Mouse (Mus musculus) left cerebral cortex, adult 9 months (tissue): ENCODE results near the gene Zbtb7b.

Experiments
- DNase-seq, 2 experiments: peaks; one replicate each; pipeline ENCODE4 v3.0.0; 2022; ENCODE audit warnings: low spot score in 2 of 2

The Zbtb7b gene

GRCm38 (mm10) chr3:89388901-89389740 is 5.5 kb downstream of the Zbtb7b start:
- peak in 1 of 2 experiments; percentile 32 for DNase-seq

GRCm38 (mm10) chr3:89388134-89388881 is 6.3 kb downstream of the Zbtb7b start:
- DNase-seq, result peak in 1 of 2 experiments; percentile 43

DNA sequence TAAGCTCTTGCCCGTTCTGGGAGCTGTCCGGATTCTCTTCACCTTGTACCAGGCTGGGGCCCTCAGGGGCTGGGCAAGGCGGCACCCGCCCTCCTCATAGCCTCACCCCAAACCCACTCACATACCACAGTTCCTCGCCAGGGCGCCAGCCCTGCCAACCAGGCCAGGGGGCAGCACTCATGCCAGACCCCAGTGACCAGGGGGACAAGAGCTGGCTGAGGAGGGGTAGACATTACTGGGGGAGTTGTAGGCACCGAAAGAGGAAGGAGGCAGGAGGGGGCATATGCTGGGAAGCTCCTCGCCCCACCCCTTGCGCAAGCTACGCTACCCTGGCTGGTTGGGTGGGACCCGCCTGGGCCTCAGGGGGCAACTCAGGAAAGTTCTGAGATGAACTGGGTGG is 6.9 kb downstream of the Zbtb7b start:
- no peak for DNase-seq

DNA sequence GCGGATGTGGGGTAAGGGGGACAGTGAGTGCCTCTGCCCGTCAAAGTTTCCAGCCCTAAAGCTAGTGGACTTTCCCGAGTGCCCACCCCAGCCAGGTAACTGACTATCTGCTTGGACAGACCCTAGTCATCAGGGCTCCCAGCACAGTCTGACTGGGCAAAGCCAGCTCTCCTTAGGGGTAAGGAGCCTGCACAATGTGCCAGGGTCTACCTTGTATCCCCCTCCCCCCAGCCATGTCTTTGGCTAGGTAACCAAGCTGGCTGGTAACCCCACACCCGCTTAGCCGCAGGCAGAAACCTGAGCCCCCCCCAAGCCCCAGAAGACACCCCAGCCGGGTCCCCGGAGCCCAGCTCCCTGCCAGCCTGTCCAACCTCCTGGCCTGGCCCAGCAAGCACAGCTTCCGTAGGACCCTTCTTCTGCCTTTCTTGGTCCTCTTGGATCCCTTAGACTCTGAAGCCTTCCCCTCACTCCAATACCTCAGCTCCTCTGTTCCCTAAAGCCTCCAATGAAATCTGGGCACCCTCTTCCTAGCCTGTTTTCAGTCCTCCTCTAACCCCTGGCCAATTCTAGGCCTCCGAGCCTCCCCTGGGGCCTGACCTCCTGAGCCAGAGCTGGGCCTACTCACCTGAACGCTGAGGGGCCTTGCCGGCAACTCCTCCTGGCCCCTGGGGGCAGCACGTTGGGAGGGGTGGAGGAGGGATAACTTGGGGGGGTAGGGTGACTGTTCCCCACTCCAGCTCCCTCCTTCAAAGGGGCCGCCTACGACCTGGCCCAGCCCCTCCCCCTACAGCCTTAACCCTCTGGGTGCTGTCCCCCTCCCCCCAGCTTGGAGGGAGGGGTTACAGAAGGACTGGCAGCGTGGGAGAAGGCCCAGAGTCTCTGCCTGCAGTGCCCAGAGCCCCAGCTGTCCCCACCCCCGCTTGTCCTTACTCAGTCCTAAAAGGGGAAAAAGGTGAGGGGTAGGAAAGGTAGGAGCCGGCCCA is 7.8 kb downstream of the Zbtb7b start:
- no peak for DNase-seq

- DNase-seq, result no peak
Measured at GRCm38 (mm10) chr3:89385451-89385850, 9.1 kb downstream of the Zbtb7b start.

GRCm38 (mm10) chr3:89384331-89385076 is 10.1 kb downstream of the Zbtb7b start:
- DNase-seq, result no peak

DNA sequence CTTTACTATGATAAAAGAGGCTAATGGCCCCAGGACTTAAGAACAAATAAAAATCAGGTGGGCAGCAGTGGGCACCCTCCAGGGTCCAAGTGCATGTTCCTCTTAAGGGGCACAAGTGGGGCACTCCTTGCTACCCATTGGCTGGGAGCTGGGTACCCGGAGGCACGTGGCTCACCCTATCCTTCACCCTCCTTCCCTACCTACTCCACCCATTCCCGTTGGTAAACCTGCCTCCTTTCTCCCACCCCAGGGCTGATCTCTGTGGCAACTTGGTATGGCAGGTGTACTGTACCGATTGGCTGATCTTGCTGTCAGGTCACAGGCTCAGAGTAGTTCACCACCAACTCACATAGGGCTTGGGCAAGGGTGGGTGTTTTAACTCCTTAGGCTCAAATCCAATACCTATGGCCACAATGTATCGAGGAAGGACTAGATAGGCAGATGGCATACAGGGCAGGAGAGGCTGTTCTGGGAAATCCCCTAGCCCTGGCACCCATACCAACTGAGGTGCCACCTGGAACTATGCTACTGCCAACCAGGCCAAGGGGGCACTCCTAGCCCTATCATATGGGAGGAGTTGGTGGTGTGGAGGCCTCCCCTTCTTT is 10.8 kb downstream of the Zbtb7b start:
- no peak for DNase-seq

DNA sequence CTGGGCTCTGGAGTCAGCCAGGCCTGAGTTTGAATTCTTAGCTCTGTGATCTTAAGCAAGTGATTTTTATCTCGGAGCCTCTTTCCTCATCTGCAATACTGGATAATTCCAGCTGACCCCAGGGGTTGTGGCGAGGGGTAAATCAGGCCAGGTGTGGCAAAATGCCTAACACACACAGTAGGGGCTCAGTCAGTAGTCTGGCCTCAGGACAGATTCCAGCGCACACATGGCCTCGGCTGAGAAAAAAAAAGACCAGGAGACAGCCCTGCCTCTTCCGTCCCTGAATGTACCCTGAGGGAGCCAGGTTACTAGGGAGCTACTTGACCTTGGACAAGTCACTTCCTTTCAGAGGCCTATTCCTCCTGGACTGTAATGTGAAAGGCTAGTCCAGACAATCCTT is 11.6 kb downstream of the Zbtb7b start:
- DNase-seq, result no peak

- DNase-seq, result no peak
Measured at GRCm38 (mm10) chr3:89382033-89382882, 12.3 kb downstream of the Zbtb7b start.

GRCm38 (mm10) chr3:89381233-89381632 is 13.3 kb downstream of the Zbtb7b start:
- no peak for DNase-seq

DNA sequence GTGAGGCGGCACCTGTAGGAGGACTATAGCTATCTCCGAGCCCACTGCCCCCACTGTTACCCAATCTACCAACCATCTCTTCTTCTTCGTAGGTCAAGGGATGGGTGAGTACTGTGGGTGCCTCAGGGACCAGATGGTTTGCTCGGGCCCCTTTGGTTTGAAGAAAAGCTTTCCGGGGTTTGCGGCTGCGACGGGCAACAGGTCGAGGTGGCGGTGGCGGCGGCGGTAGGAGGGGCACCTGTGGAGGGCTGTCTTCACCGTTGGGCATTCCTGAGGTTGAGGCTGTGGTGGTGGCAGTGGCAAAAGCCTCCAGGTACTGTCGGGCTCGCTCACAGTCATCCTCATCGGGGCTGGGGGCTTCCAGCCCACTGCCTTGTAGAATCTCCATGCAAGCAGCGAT is 13.9 kb downstream of the Zbtb7b start:
- no peak for DNase-seq

DNA sequence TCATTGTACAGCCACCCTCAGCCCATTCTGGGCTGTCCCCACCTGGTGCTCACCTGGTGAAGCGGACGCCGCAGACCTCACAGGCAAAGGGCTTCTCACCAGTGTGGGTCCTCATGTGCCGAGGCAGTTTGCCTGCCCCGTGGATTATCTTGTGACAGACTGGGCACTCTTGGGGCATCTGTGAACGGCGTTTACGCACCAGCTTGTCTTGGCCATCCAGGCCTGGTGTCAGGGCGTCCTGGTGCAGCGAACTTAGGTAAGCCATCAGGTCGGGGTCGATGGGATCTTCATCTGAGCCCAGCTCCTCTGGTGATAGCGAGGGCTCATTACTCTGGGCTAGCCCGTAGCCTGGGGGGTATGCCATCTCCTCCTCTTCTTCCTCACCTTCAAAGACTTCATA is 14.3 kb downstream of the Zbtb7b start:
- DNase-seq, result no peak

- no peak for DNase-seq
Measured at GRCm38 (mm10) chr3:89379388-89380131, 15.0 kb downstream of the Zbtb7b start.

- peak in 1 of 2 experiments; percentile 67 for DNase-seq
Measured at GRCm38 (mm10) chr3:89378394-89379067, 16.0 kb downstream of the Zbtb7b start.

- DNase-seq, result no peak
Measured at GRCm38 (mm10) chr3:89377831-89378230, 16.7 kb downstream of the Zbtb7b start.

- no peak for DNase-seq
Measured at GRCm38 (mm10) chr3:89373581-89374231, 20.9 kb downstream of the Zbtb7b start.

- DNase-seq, result no peak
Measured at GRCm38 (mm10) chr3:89367338-89367737, 27.2 kb downstream of the Zbtb7b start.
